Mouse (Mus musculus) stomach, adult 2 months (tissue): ENCODE results near the gene Ano8. TPM values are rescaled to one million over a fixed set of nuclear protein-coding genes. Genes with fewer than 3 reads are reported as not detected.

Experiments used
- polyA plus RNA-seq: library from polyadenylated mRNA; depleted of rRNA; stranded (reverse); fragments of >200 nt; gene quantifications from 2 replicates; pipeline ENCODE4 v1.2.3, GENCODE M21; 2012; rRNA removed

Gene Ano8
- polyA plus RNA-seq, result 16.2 and 28.7 TPM in 2 replicates

DNA sequence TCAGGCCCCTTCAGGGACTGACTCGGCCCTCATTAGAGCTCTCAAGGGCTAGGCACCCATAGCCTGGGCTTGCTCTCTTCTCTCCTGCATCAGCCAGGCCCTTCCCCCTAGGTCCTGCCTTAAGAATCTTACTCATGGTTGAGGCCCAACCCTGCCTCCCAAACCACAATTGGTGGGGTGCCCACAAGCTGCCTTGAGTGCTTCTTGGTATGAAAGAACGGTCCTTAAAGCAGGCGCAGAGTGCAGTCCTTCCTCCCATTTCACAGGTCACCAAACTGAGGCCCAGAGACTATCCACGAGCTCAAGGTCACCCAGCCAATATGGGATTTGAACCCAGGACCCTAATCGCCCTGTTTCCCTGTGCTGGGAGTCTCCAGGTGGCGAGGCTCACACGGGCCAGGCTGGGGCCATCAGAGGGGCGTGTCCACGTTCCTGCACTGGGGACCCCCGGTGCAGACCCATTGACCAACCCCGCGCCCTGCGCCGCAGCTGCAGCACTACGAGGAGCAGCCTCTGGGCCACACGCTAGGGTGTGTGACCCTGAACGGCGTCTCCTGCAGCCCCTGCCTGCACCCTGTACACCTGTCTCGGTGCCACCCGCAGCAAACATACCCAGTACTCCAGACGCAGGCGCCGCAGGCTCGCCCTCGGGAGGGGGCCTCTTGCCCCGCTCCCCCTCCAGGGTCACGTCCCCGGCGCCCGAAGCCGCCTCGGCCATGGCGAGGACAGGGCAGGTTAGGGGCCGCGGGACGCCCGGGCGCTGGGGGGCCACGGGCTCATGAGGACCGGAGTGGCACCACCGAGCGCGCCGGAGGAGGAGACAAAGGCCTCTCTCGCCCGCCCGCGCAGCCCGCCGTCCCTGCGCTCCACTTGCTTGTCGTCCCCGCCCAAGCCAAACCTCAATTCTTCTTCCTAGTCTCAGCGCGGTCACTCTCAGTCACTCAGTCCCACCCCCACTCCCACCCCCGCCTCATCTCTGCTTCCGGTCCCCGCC, at the start of gene Ano8:
TSS of gene Ano8 (minus strand) at position 822 of the 994 bp plus-strand sequence.

DNA sequence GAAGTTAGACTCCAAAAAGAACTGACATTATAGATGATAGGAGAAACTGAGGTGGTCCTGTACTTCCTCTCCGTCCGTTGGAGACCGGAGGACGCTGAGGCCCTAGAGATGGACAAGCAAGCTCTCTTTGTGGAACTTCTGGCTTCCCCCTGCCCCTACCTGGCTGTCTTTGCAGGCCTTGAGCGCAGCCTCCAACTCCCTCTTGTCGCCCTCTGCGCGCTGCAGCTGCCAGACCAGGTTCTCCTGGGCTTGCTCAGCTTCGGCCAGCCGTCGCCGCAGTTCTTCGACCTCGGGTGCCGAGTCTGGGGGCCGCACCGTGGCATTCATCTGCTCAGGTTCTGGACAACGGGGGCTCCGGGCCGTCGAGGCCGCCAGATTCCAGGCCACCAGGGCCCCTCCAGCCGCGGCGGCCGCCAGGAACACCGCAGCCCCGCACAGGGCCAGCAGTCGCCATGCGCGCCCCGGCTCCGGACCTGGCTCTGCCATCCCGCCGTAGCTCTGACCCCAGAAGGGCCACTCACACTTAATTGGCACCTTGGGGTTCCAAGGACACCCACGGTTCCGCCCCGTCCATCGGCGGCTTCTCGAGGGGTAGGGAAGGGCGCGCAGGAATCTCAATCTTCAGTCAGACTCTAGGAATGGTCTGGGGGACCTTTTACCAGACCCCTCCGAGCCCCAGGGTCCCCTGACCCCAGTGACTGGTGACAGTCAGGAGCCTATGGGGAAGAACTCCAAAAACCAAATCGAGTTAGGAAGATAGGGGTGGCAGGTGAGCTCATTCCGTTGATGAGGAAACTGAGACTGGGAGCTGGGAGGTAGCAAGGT, 39.7 kb upstream of the Ano8 start, which contains the start of gene Ccdc194:
TSS of gene Ccdc194 (minus strand) at position 486 of the 825 bp plus-strand sequence.

GRCm38 (mm10) chr8:71511644-71512043, 25.9 kb upstream of the Ano8 start, which contains the start of gene Plvap:
Plvap (minus strand) TSS chr8:71511752.

DNA sequence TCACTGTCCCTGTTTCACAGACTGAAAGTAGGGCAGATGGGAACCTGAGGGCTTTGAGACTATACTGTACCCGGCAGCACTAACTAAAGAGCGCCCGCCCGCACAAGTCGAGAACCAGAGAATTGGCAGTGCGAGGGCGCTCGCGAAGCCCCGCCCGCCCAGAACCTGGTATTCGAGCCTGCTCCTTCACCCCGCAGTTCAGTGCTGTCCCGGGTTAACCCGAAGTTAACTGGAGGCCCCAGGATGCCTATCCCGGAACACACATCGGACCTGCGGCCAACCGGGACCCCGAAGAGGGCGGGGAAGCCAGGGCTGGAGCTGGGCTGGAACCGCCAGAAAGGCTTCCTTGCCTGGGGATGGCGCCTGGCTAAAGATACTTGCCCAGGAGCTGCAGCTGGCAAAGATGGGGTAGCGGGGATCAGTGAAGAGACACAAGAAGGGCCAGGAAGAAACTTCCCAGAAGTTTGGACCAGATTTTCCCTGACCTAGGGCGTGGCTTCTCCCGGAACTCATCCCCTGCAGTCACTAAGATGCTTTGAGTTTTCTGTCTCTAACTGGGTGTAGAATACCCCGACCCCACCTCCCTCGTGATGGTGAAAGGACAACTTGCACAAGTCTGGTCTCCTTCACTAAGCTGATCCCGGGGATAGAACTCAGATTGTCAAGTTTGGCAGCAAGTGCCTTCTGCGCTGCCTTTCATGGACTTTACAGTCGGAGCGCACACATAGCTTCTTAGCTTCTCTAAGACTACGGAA, 2.1 kb upstream of the Ano8 start, which contains the start of gene Gtpbp3:
TSS of gene Gtpbp3 (plus strand) at position 413 of the 755 bp plus-strand sequence.

DNA sequence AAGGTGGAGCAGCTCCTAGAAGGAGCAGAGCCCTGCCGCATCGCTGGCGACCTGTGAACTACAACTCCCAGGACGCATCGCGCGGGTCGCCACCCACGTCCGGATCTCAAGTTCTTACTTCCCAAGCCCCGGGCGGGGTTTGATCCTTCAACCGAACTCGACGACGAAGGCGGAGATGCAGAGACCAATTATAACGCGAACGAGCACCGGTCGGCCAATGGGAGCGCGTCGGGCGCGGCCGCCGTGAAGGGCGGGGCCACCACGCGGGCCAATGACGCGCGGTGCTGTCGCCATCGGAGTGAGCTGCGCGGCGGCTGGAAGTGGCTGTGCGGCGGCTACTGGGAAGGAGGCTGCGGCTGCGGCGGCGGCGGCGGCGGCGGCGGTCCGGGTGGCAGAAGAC, 16.8 kb downstream of the Ano8 start, which contains the start of gene Dda1:
TSS of gene Dda1 (plus strand) at position 284 of the 400 bp plus-strand sequence.

GRCm38 (mm10) chr8:71464513-71465500, 21.0 kb downstream of the Ano8 start, which contains the start of gene Mrpl34:
Mrpl34 (plus strand) TSS chr8:71464959.

GRCm38 (mm10) chr8:71463188-71464033, 22.4 kb downstream of the Ano8 start, which contains the start of gene Abhd8:
Abhd8 (minus strand) TSS chr8:71463655.

Other genes starting within 250 kb of the Ano8 start
- gene Myo9b, start 213.2 kb downstream of the Ano8 start, polyA plus RNA-seq, result 11.4 and 13.0 TPM in 2 replicates
- gene Haus8, start 213.0 kb downstream of the Ano8 start, polyA plus RNA-seq, result 6.0 and 6.8 TPM in 2 replicates
- 31.4 and 31.5 TPM in 2 replicates for gene Use1, start 119.1 kb downstream of the Ano8 start, polyA plus RNA-seq
- gene Ocel1, start 114.7 kb downstream of the Ano8 start, polyA plus RNA-seq, result 16.8 and 18.4 TPM in 2 replicates
- 162 and 384 TPM in 2 replicates for gene Nr2f6, start 104.0 kb downstream of the Ano8 start, polyA plus RNA-seq
- 8.7 and 12.0 TPM in 2 replicates for gene Ushbp1, start 90.2 kb downstream of the Ano8 start, polyA plus RNA-seq
- 54.0 and 63.5 TPM in 2 replicates for gene Babam1, start 89.1 kb downstream of the Ano8 start, polyA plus RNA-seq
- gene Ankle1, start 80.0 kb downstream of the Ano8 start, polyA plus RNA-seq, result 5.4 and 7.1 TPM in 2 replicates
- gene Abhd8, start 22.3 kb downstream of the Ano8 start, polyA plus RNA-seq, result 17.5 and 35.4 TPM in 2 replicates
- gene Mrpl34, start 21.0 kb downstream of the Ano8 start, polyA plus RNA-seq, result 88.5 and 151 TPM in 2 replicates
- 58.8 and 59.1 TPM in 2 replicates for gene Dda1, start 16.8 kb downstream of the Ano8 start, polyA plus RNA-seq
- gene Gtpbp3, start 2.1 kb upstream of the Ano8 start, polyA plus RNA-seq, result 23.1 and 27.9 TPM in 2 replicates
- 259 and 270 TPM in 2 replicates for gene Plvap, start 25.8 kb upstream of the Ano8 start, polyA plus RNA-seq
- gene Ccdc194, start 39.7 kb upstream of the Ano8 start, polyA plus RNA-seq, result 0.08 TPM in 1 of 2 replicates, not detected in the other
- gene Bst2, start 51.5 kb upstream of the Ano8 start, polyA plus RNA-seq, result 80.5 and 110 TPM in 2 replicates
- gene Mvb12a, start 57.0 kb upstream of the Ano8 start, polyA plus RNA-seq, result 119 and 201 TPM in 2 replicates
- 0.63 and 1.4 TPM in 2 replicates for gene Tmem221, start 72.9 kb upstream of the Ano8 start, polyA plus RNA-seq
- not detected in 2 replicates for gene Nxnl1, start 80.6 kb upstream of the Ano8 start, polyA plus RNA-seq
- gene Slc27a1, start 82.9 kb upstream of the Ano8 start, polyA plus RNA-seq, result 44.1 and 45.9 TPM in 2 replicates
- gene Pgls, start 106.2 kb upstream of the Ano8 start, polyA plus RNA-seq, result 114 and 270 TPM in 2 replicates
- gene Fam129c, start 111.7 kb upstream of the Ano8 start, polyA plus RNA-seq, result 0.95 and 2.5 TPM in 2 replicates
- 35.6 and 56.1 TPM in 2 replicates for gene Colgalt1, start 125.0 kb upstream of the Ano8 start, polyA plus RNA-seq
- 0.66 and 1.4 TPM in 2 replicates for gene Unc13a, start 185.8 kb upstream of the Ano8 start, polyA plus RNA-seq
- gene Jak3, start 190.3 kb upstream of the Ano8 start, polyA plus RNA-seq, result 9.1 and 9.5 TPM in 2 replicates
- gene Insl3, start 203.3 kb upstream of the Ano8 start, polyA plus RNA-seq, result 12.5 and 12.8 TPM in 2 replicates
- 89.2 and 150 TPM in 2 replicates for gene B3gnt3, start 215.8 kb upstream of the Ano8 start, polyA plus RNA-seq
- 37.7 and 57.6 TPM in 2 replicates for gene Fcho1, start 239.8 kb upstream of the Ano8 start, polyA plus RNA-seq